Mouse (Mus musculus) lung, adult 2 months (tissue): ENCODE measurements around the gene Ppp1r16b. TPM values are rescaled to one million over a fixed set of nuclear protein-coding genes. Genes with fewer than 3 reads are reported as not detected.

Source experiments
- DNase-seq: peaks from one replicate; pipeline ENCODE4 v3.0.0; 2022
- H3K4me1 ChIP-seq: fragments of 200-500 bp; 2 replicates; pipeline ENCODE4 v1.6.1; 2011; ENCODE audit warnings: low read length; ENCODE audit not compliant: control insufficient read depth, insufficient read depth
- H3K4me3 ChIP-seq: fragments of 200-500 bp; replicated peaks from 2 replicates; pipeline ENCODE3; 2011; ENCODE audit warnings: low read depth, mild to moderate bottlenecking, control low read depth, low read length; ENCODE audit errors: extremely low read depth
- CTCF ChIP-seq: fragments of 200-500 bp; IDR thresholded peaks from 2 replicates; pipeline ENCODE4 v1.5.1; 2011; ENCODE audit warnings: mild to moderate bottlenecking, low read length, control low read depth; ENCODE audit not compliant: insufficient read depth
- POLR2A ChIP-seq: fragments of 200-500 bp; IDR thresholded peaks from 2 replicates; pipeline ENCODE4 v1.6.1; 2011; ENCODE audit warnings: low read depth, mild to moderate bottlenecking, control low read depth, low read length, borderline replicate concordance; ENCODE audit errors: extremely low read depth
- WGBS: fragments of 180-500 bp; shearing (Covaris S2); methylation state at CpG from one replicate; pipeline ENCODE4 v1.1.7; 2018; 5-methylcytosine and 5-hydroxymethylcytosine counted together
- polyA plus RNA-seq: library from polyadenylated mRNA; depleted of rRNA; stranded (reverse); fragments of >200 nt; gene quantifications from 2 replicates; pipeline ENCODE4 v1.2.3, GENCODE M21; 2012; rRNA removed

Ppp1r16b gene
- polyA plus RNA-seq, 1 experiment = 43.5 TPM

GRCm38 (mm10) chr2:158786927-158787795 is 122.0 kb downstream of the Ppp1r16b start:
- TF ChIP-seq POLR2A = no peak
- no peak for TF ChIP-seq CTCF
- 64% methylated on average over 14 of the region's 14 CpGs for WGBS
- no peaks in the 10 kb centered on the region for H3K4me1 ChIP-seq
- no peak overlapping the region for H3K4me3 ChIP-seq
- no peak for DNase-seq

GRCm38 (mm10) chr2:158794494-158795004 is 129.4 kb downstream of the Ppp1r16b start, which contains the start of gene Dhx35:
TSS of gene Dhx35 (plus strand) at chr2:158794807.
- under 1% methylated on average over 31 of the region's 33 CpGs for WGBS
- DNase-seq = peak; percentile 88
- Histone ChIP-seq H3K4me1 (no peaks in the 10 kb centered on the region; the same call in 1 of the 2 replicates), H3K4me3 (peak within 1 kb of the TSS; percentile 82)
- TF ChIP-seq POLR2A (peak; percentile 75; the same call in 1 of the 2 replicates), CTCF (no peak)

GRCm38 (mm10) chr2:158795043-158795442 is 129.8 kb downstream of the Ppp1r16b start:
- Histone ChIP-seq H3K4me3 (peak overlapping the region; percentile 82), H3K4me1 (no peaks in the 10 kb centered on the region; the same call in 1 of the 2 replicates)
- no peak for TF ChIP-seq POLR2A
- TF ChIP-seq CTCF = no peak
- DNase-seq = no peak
- 14% methylated on average over 15 of the region's 15 CpGs for WGBS

GRCm38 (mm10) chr2:158795875-158796274 is 130.7 kb downstream of the Ppp1r16b start:
- DNase-seq = no peak
- TF ChIP-seq POLR2A (no peak), CTCF (no peak)
- Histone ChIP-seq H3K4me3 (no peak overlapping the region), H3K4me1 (no peaks in the 10 kb centered on the region; the same call in 1 of the 2 replicates)
- WGBS = 84% methylated on average over 2 of the region's 2 CpGs

- Histone ChIP-seq H3K4me3 (no peak overlapping the region), H3K4me1 (no peaks in the 10 kb centered on the region; the same call in 1 of the 2 replicates)
- WGBS = 75% methylated on average over 4 of the region's 4 CpGs
- no peak for DNase-seq
- TF ChIP-seq CTCF (no peak), POLR2A (no peak)
Measured at GRCm38 (mm10) chr2:158799328-158799727, 134.1 kb downstream of the Ppp1r16b start.

- no peak for TF ChIP-seq CTCF
- no peak for TF ChIP-seq POLR2A
- 95% methylated on average over 8 of the region's 8 CpGs for WGBS
- H3K4me3 ChIP-seq = no peak overlapping the region
- no peaks in the 10 kb centered on the region for H3K4me1 ChIP-seq
- DNase-seq = no peak
Measured at GRCm38 (mm10) chr2:158800788-158801187, 135.6 kb downstream of the Ppp1r16b start.

GRCm38 (mm10) chr2:158803575-158803974 is 138.4 kb downstream of the Ppp1r16b start:
- 77% methylated on average over 8 of the region's 8 CpGs for WGBS
- Histone ChIP-seq H3K4me1 (no peaks in the 10 kb centered on the region), H3K4me3 (no peak overlapping the region)
- no peak for TF ChIP-seq POLR2A
- no peak for TF ChIP-seq CTCF
- no peak for DNase-seq

- Histone ChIP-seq H3K4me1 (no peaks in the 10 kb centered on the region), H3K4me3 (no peak overlapping the region)
- TF ChIP-seq POLR2A (no peak), CTCF (no peak)
- no peak for DNase-seq
Measured at GRCm38 (mm10) chr2:158815686-158816085, 150.5 kb downstream of the Ppp1r16b start.

Other genes with a start within 250 kb of the Ppp1r16b start
- 12.1 and 13.2 TPM in 2 replicates for gene Adig, start 162.8 kb upstream of the Ppp1r16b start, polyA plus RNA-seq
- 0.81 and 5.6 TPM in 2 replicates for gene Arhgap40, start 152.6 kb upstream of the Ppp1r16b start, polyA plus RNA-seq
- gene Slc32a1, start 54.6 kb upstream of the Ppp1r16b start, polyA plus RNA-seq = not detected in 2 replicates
- gene Actr5, start 40.5 kb upstream of the Ppp1r16b start, polyA plus RNA-seq = 8.1 and 9.0 TPM in 2 replicates
- gene Fam83d, start 102.7 kb downstream of the Ppp1r16b start, polyA plus RNA-seq = 1.9 and 6.7 TPM in 2 replicates
- gene Dhx35, start 129.4 kb downstream of the Ppp1r16b start, polyA plus RNA-seq = 11.9 and 16.8 TPM in 2 replicates